Mouse (Mus musculus) olfactory bulb, adult 2 months (tissue): ENCODE results near the gene Cldn1. TPM values are rescaled to one million over a fixed set of nuclear protein-coding genes. Genes with fewer than 3 reads are reported as not detected.

ENCODE experiments used
- H3K27ac ChIP-seq: fragments of 200-500 bp; 2 replicates; pipeline ENCODE4 v1.5.1; 2012; ENCODE audit warnings: low read depth, low read length; ENCODE audit not compliant: insufficient read depth
- H3K4me1 ChIP-seq: fragments of 200-500 bp; 2 replicates; pipeline ENCODE4 v1.6.1; 2012; ENCODE audit warnings: low read length; ENCODE audit not compliant: control insufficient read depth, insufficient read depth
- H3K4me3 ChIP-seq: fragments of 200-500 bp; 2 replicates; pipeline ENCODE4 v1.5.1; 2012; ENCODE audit warnings: mild to moderate bottlenecking, low read depth, low read length, moderate library complexity; ENCODE audit not compliant: insufficient read depth
- CTCF ChIP-seq: fragments of 200-500 bp; IDR thresholded peaks from 2 replicates; pipeline ENCODE4 v1.5.1; 2012; ENCODE audit warnings: low read depth, mild to moderate bottlenecking, low read length, moderate library complexity; ENCODE audit not compliant: insufficient read depth
- POLR2A ChIP-seq: fragments of 200-500 bp; IDR thresholded peaks from 2 replicates; pipeline ENCODE4 v1.6.1; 2012; ENCODE audit warnings: mild to moderate bottlenecking, low read depth, low read length, moderate library complexity; ENCODE audit not compliant: insufficient read depth
- WGBS: fragments of 180-500 bp; shearing (Covaris S2); methylation state at CpG from one replicate; pipeline ENCODE4 v1.1.7; 2018; 5-methylcytosine and 5-hydroxymethylcytosine counted together
- polyA plus RNA-seq: library from polyadenylated mRNA; stranded (reverse); fragments of >200 nt; gene quantifications from 2 replicates; pipeline ENCODE4 v1.2.4, GENCODE M21; 2012; ENCODE audit warnings: low replicate concordance; ENCODE audit not compliant: missing spikeins, insufficient read depth, insufficient read length

Gene Cldn1
- polyA plus RNA-seq, 1 experiment, result not detected

DNA sequence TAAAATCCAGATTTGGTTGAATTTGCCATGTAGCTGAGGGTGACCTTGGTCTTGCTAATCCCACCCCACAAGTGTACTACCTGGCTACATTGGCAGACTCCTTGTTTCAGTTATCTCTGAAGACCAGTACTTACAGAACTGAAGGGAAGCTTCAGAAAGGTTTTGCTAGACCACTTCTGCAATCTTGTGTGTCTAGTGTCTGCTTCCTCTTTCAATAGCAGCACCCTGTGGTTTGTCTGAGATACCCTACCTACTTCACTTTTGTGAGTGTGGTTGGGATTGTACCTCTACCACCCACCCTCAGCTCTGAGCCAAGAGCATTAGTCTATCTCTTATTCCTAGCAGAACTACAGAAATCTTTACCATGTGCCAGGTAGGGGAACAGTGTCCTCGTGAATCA, 22.8 kb downstream of the Cldn1 start:
- 83% methylated on average over 1 of the region's 1 CpGs for WGBS
- Histone ChIP-seq H3K4me3 (no peak overlapping the region), H3K4me1 (no peaks in the 10 kb centered on the region), H3K27ac (no peak overlapping the region)
- no peak for TF ChIP-seq POLR2A
- no peak for TF ChIP-seq CTCF

DNA sequence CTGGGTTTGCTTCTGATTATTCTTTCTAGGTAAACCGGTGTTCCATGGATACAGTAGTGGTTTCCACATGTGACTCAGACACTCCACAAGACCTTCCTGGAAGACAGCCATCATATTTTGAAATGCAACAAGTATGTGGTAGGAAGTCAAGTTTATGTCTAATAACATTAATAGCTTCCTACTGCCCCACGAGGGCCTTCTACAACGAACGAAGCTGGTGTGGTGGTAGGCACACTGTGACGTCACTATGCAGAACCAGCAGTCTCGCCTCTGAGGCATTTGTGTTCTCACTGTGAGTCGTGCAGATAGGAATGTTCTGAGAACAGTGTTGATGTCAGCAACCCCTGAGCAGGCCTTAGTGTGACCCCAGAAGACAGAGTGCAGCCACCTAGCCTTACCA, 55.4 kb downstream of the Cldn1 start:
- Histone ChIP-seq H3K27ac (no peak overlapping the region), H3K4me1 (peaks cover 2% of the 10 kb centered on the region; the same call in 1 of the 2 replicates), H3K4me3 (no peak overlapping the region)
- 84% methylated on average over 7 of the region's 7 CpGs for WGBS
- TF ChIP-seq POLR2A (no peak), CTCF (no peak)

- Histone ChIP-seq H3K27ac (no peak overlapping the region), H3K4me3 (no peak overlapping the region), H3K4me1 (peaks cover 2% of the 10 kb centered on the region; the same call in 1 of the 2 replicates)
- no peak for TF ChIP-seq CTCF
- TF ChIP-seq POLR2A, result no peak
- WGBS, result 49% methylated on average over 13 of the region's 13 CpGs
Measured at GRCm38 (mm10) chr16:26314815-26315214, 56.8 kb downstream of the Cldn1 start.

GRCm38 (mm10) chr16:26309402-26309801, 62.2 kb downstream of the Cldn1 start:
- TF ChIP-seq POLR2A (no peak), CTCF (no peak)
- 23% methylated on average over 2 of the region's 2 CpGs for WGBS
- Histone ChIP-seq H3K4me1 (no peaks in the 10 kb centered on the region), H3K4me3 (no peak overlapping the region), H3K27ac (no peak overlapping the region)

Other genes starting within 250 kb of the Cldn1 start
- not detected in 2 replicates for gene Cldn16, start 91.3 kb upstream of the Cldn1 start, polyA plus RNA-seq
- gene Tmem207, start 154.9 kb upstream of the Cldn1 start, polyA plus RNA-seq, result not detected in 2 replicates
- not detected in 2 replicates for gene Il1rap, start 209.9 kb upstream of the Cldn1 start, polyA plus RNA-seq